Mouse (Mus musculus) liver, embryonic 11.5 days (tissue): ENCODE data around the gene Glt8d2. TPM values are rescaled to one million over a fixed set of nuclear protein-coding genes. Genes with fewer than 3 reads are reported as not detected.
"Not testable (repeated sequence)": the region's sequence is repeated elsewhere in the genome, so short reads cannot be mapped to it uniquely, and the experiment has no call there.

Experiments
- ATAC-seq: fragments of 200-750 bp; cut with Nextera tagmentation; replicated peaks from 2 replicates; pipeline ENCODE4 v1.8.0; 2017; ENCODE audit warnings: moderate number of reproducible peaks, mild to moderate bottlenecking, moderate TSS enrichment, moderate library complexity; ENCODE audit not compliant: low FRiP score
- DNase-seq: peaks from one replicate; pipeline ENCODE4 v3.0.0-alpha.2; 2017; ENCODE audit warnings: low spot score
- H3K27ac ChIP-seq: fragments of 300-500 bp; sonication (generic); 2 replicates; pipeline ENCODE4 v1.5.1; 2014; ENCODE audit warnings: mild to moderate bottlenecking, low read depth, low read length, control low read depth
- H3K27me3 ChIP-seq: fragments of 300-500 bp; sonication (generic); replicated peaks from 2 replicates; pipeline ENCODE4 v1.6.1; 2014; ENCODE audit warnings: low read length, mixed read lengths; ENCODE audit not compliant: control insufficient read depth, insufficient read depth
- H3K36me3 ChIP-seq: fragments of 300-500 bp; sonication (generic); 2 replicates; pipeline ENCODE4 v1.6.1; 2014; ENCODE audit warnings: mild to moderate bottlenecking, low read length, moderate library complexity, mixed read lengths; ENCODE audit not compliant: control insufficient read depth, insufficient read depth
- H3K4me1 ChIP-seq: fragments of 300-500 bp; sonication (generic); replicated peaks from 2 replicates; pipeline ENCODE4 v1.6.1; 2014; ENCODE audit warnings: low read length, mixed read lengths; ENCODE audit not compliant: control insufficient read depth, insufficient read depth
- H3K4me2 ChIP-seq: fragments of 300-500 bp; sonication (generic); 2 replicates; pipeline ENCODE4 v1.6.1; 2014; ENCODE audit warnings: mild to moderate bottlenecking, control low read depth, moderate library complexity
- H3K4me3 ChIP-seq: fragments of 300-500 bp; sonication (generic); 2 replicates; pipeline ENCODE4 v1.5.1; 2014; ENCODE audit warnings: low read depth, low read length, control low read depth
- H3K9ac ChIP-seq: fragments of 300-500 bp; sonication (generic); 2 replicates; pipeline ENCODE4 v1.6.1; 2014; ENCODE audit warnings: low read depth, low read length, control low read depth
- H3K9me3 ChIP-seq: fragments of 300-500 bp; sonication (generic); 2 replicates; pipeline ENCODE4 v1.6.1; 2016; ENCODE audit warnings: low read length, inconsistent platforms, mixed read lengths; ENCODE audit not compliant: control insufficient read depth
- WGBS: fragments of 180-500 bp; shearing (Covaris S2); extraction: QIAGEN DNeasy Blood & Tissue Kit; methylation state at CpG from one replicate; pipeline ENCODE4 v1.1.7; 2014; 5-methylcytosine and 5-hydroxymethylcytosine counted together
- polyA plus RNA-seq: library from polyadenylated mRNA; unstranded; fragments of >200 nt; fragmentation: Nextera tagmentation; extraction: Ambion mirVana; gene quantifications from 2 replicates; pipeline ENCODE4 v1.2.1, GENCODE M21; 2014

Glt8d2 gene
- polyA plus RNA-seq, 1 experiment from 2014 or later = 1.2 TPM

GRCm38 (mm10) chr10:82632496-82633280 lies 57.8 kb downstream of the Glt8d2 start:
- Histone ChIP-seq H3K9ac (no peak overlapping the region), H3K4me1 (peaks cover 6% of the 10 kb centered on the region), H3K4me3 (no peak overlapping the region), H3K9me3 (no peaks in the 10 kb centered on the region; the same call in 1 of the 2 replicates), H3K27ac (no peak overlapping the region), H3K27me3 (no peaks in the 10 kb centered on the region), H3K36me3 (peaks cover 26% of the 10 kb centered on the region), H3K4me2 (no peak overlapping the region)
- DNase-seq (no peak), ATAC-seq (no peak)
- WGBS = 96% methylated on average over 11 of the region's 12 CpGs

DNA sequence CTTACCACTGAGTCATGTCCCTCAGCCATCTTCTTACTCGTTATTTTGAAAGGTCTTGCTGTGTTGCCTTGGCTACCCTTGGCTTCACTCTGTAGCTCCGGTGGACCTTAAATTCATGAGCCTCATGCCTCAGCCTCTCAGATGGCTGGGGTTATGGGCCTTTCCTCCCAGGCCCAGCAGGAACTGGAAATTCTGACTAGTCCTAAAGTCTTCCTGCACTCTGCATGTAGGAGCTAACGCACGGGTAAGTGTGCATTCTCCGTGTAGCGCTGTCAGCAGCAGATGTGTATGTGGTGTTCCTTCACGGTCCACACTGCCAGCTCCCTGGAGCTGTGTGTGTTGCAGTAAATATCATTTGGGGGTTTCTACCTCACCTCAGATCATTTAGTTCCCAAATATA lies 59.3 kb downstream of the Glt8d2 start:
- ATAC-seq = no peak
- no peaks in the 10 kb centered on the region; the same call in 1 of the 2 replicates for H3K9me3 ChIP-seq
- H3K27me3 ChIP-seq = no peaks in the 10 kb centered on the region
- no peak overlapping the region for H3K27ac ChIP-seq
- peak overlapping the region; percentile 81 for H3K9ac ChIP-seq
- H3K4me3 ChIP-seq = peak overlapping the region; percentile 85; the same call in 1 of the 2 replicates
- peaks cover 6% of the 10 kb centered on the region for H3K4me1 ChIP-seq
- H3K4me2 ChIP-seq = peak overlapping the region; percentile 72
- WGBS = 83% methylated on average over 7 of the region's 7 CpGs
- peaks cover 18% of the 10 kb centered on the region for H3K36me3 ChIP-seq
- DNase-seq = no peak

DNA sequence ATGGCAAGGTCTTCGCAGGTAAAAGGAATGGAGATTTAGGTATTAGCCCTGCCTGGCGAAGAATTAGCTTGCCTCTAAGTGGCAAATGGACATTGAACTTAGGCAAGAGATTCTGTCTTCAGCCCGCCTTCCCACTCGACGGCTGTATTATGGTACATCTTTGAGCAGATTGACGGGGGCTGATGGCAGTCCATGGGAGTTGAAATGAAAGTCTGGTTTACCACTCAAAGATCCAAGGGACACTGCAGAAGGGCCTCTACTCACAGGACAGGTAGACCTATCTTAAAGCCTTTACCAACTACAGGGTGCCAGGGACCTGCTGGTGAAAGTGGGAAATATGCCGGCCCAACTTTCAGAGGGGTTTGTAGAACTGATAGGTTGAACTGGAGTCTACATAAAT lies 60.0 kb downstream of the Glt8d2 start:
- Histone ChIP-seq H3K27ac (peak overlapping the region; percentile 78), H3K27me3 (no peaks in the 10 kb centered on the region), H3K36me3 (peaks cover 18% of the 10 kb centered on the region), H3K4me1 (peaks cover 6% of the 10 kb centered on the region), H3K9me3 (no peaks in the 10 kb centered on the region; the same call in 1 of the 2 replicates), H3K4me3 (peak overlapping the region; percentile 85), H3K9ac (peak overlapping the region; percentile 81), H3K4me2 (peak overlapping the region; percentile 72)
- DNase-seq (no peak), ATAC-seq (no peak)
- 14% methylated on average over 7 of the region's 7 CpGs for WGBS

GRCm38 (mm10) chr10:82629586-82630255 lies 60.7 kb downstream of the Glt8d2 start, which contains the start of gene Tdg:
Tdg (plus strand) TSS chr10:82629828.
- not testable (repeated sequence) for H3K4me1 ChIP-seq, H3K9me3 ChIP-seq, H3K27me3 ChIP-seq
- H3K27ac ChIP-seq = peak within 1 kb of the TSS; percentile 83
- DNase-seq (peak; percentile 91), ATAC-seq (peak; percentile 96)
- peaks cover 18% of the 10 kb centered on the region for H3K36me3 ChIP-seq
- H3K4me2 ChIP-seq = peak within 1 kb of the TSS; percentile 98
- H3K4me3 ChIP-seq = peak within 1 kb of the TSS; percentile 85
- peak within 1 kb of the TSS; percentile 81 for H3K9ac ChIP-seq
- under 1% methylated on average over 49 of the region's 78 CpGs for WGBS

- 5% methylated on average over 11 of the region's 11 CpGs for WGBS
- no peaks in the 10 kb centered on the region for H3K27me3 ChIP-seq
- peaks cover 15% of the 10 kb centered on the region for H3K36me3 ChIP-seq
- DNase-seq (no peak), ATAC-seq (peak; percentile 50; the same call in 1 of the 2 replicates)
- H3K27ac ChIP-seq = peak overlapping the region; percentile 83
- no peaks in the 10 kb centered on the region; the same call in 1 of the 2 replicates for H3K9me3 ChIP-seq
- peak overlapping the region; percentile 85 for H3K4me3 ChIP-seq
- peak overlapping the region; percentile 81 for H3K9ac ChIP-seq
- H3K4me2 ChIP-seq = peak overlapping the region; percentile 98
- peaks cover 6% of the 10 kb centered on the region for H3K4me1 ChIP-seq
Measured at GRCm38 (mm10) chr10:82629111-82629585, 61.3 kb downstream of the Glt8d2 start.

DNA sequence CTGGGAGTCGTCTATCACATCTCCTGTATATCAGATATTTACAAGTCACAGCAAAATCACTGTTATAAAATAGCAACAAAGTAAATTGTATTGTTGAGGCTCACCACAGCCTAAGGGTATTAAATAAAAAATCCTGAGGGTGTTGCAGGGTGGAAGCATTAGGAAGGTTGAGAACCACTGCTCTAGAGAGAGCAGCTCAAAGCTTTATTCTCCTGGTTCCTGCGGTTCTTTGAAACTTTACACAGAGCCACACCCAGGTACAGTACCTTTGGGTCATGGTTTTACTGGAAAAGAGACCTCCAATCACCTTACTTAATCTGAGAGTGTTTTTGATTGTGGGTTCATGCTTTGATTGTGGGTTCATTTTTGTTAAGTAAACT lies 66.9 kb downstream of the Glt8d2 start:
- peak overlapping the region; percentile 78 for H3K27ac ChIP-seq
- peak; percentile 10 for ATAC-seq
- H3K4me2 ChIP-seq = peak overlapping the region; percentile 71
- H3K4me3 ChIP-seq = peak overlapping the region; percentile 77
- peak overlapping the region; percentile 83 for H3K9ac ChIP-seq
- H3K4me1 ChIP-seq, DNase-seq, H3K36me3 ChIP-seq, H3K27me3 ChIP-seq, H3K9me3 ChIP-seq: not testable (repeated sequence)
- WGBS = 6% methylated on average over 2 of the region's 2 CpGs

- Histone ChIP-seq H3K9ac (peak within 1 kb of the TSS; percentile 83), H3K4me2 (peak within 1 kb of the TSS; percentile 71), H3K9me3 (no peaks in the 10 kb centered on the region), H3K4me3 (peak within 1 kb of the TSS; percentile 77), H3K27me3 (no peaks in the 10 kb centered on the region), H3K36me3 (no peaks in the 10 kb centered on the region), H3K27ac (peak within 1 kb of the TSS; percentile 78), H3K4me1 (no peaks in the 10 kb centered on the region)
- ATAC-seq (peak; percentile 89), DNase-seq (peak; percentile 93)
- under 1% methylated on average over 58 of the region's 61 CpGs for WGBS
Measured at GRCm38 (mm10) chr10:82622671-82623552, 67.5 kb downstream of the Glt8d2 start, which contains the start of gene 1190007I07Rik. 1190007I07Rik (minus strand) TSS chr10:82623228.

GRCm38 (mm10) chr10:82622235-82622634 lies 68.2 kb downstream of the Glt8d2 start:
- H3K4me3 ChIP-seq = peak overlapping the region; percentile 77
- H3K36me3 ChIP-seq = peaks cover 2% of the 10 kb centered on the region; the same call in 1 of the 2 replicates
- 0 out of 2 replicates have a peak overlapping the region, but pooled peaks have one; percentile 78 for H3K27ac ChIP-seq
- H3K9me3 ChIP-seq = no peaks in the 10 kb centered on the region
- no peaks in the 10 kb centered on the region for H3K4me1 ChIP-seq
- peak overlapping the region; percentile 83 for H3K9ac ChIP-seq
- WGBS = 20% methylated on average over 9 of the region's 9 CpGs
- no peak for DNase-seq
- ATAC-seq = peak; percentile 38; the same call in 1 of the 2 replicates
- H3K27me3 ChIP-seq = no peaks in the 10 kb centered on the region
- H3K4me2 ChIP-seq = peak overlapping the region; percentile 71
